Mouse (Mus musculus) fibroblast of lung, adult 2 months (primary cell): ENCODE measurements around the gene Cd79b.

Experiments used
- DNase-seq: peaks from one replicate; pipeline ENCODE4 v3.0.0-alpha.2; 2011; ENCODE audit warnings: low read depth

Gene Cd79b

DNA sequence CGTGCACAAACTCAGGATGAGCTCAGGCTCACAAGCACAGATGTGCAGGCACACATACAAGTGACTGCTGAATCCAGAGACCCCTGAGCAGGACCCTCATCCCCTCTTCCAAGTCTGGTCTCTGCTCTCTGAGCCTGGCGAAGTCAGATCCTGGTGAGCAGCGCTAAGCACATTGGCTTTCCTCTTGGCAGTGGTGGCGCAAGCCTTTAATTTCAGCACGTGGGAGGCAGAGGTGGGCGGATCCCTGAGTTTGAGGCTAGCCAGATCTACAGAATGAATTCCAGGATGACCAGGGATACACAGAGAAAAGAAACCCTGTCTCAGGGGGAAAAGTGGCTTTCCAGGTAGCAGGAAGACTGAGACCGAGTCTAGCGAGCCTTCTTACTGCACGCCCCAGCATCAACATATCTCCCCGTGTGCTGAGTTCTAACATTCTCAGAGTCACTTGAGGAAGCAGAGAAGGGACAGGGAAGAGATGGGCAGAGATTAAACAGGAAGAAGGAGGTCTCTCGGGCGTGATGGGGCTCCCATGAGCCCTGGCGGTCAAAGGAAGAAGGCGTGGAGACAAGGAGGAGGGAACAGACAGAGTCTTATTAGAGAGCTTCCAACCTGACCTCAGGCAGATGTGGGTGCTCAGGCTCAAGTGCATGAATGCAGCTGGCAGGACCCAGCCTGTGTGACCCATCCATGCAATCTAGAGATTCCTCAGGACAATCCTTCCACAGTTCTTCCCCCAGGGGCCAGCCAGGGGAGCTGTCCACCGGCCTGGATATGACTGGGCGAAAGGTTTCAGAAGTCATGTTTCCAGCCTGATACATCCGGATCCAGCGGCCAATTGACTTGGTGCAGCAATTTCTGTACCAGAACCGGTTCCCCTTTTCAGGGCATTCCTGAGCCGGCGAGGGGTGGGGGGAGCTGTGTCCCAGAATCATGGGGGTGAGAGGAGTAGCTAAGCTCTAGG is 4.1 kb upstream of the Cd79b start:
- DNase-seq: no peak

DNA sequence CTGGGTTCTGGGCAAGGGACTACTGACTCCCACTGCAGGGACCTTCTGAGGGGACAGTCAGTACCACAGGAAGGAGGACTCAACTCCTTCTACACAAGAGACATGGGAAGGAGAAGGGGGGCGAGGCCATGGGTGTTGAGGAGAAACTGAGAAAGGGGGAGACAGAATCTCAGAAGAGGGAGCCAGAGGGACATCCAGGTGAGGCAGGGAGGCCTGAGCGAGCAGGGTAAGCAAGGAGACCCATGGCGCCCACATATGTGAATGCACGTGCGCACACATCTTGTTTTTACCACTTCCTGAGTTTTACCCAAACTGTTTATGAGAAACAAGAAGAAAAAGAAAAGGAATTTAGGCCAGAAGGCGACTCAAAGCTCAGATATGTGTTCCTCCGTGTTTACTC is 3.2 kb upstream of the Cd79b start:
- no peak for DNase-seq

DNA sequence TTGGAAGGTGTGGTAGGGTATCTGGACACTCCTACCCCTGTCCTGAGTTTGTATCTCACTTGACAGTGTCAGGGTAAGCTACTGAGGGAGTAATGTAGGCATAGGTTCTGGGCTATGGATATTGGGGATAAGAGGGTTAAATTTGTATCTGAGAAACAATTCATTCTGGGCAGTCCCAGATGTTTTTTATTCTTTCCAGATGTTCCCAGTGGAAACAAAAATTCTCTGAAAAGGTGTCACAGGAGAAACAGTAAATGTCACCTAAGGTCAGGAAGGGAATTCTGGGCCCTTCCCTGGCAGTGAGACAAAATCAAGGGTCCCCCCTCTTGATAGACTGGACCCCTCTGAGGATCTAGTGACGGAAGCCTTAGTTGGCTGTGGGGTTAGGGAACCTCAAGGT is 1.9 kb upstream of the Cd79b start:
- no peak for DNase-seq

DNA sequence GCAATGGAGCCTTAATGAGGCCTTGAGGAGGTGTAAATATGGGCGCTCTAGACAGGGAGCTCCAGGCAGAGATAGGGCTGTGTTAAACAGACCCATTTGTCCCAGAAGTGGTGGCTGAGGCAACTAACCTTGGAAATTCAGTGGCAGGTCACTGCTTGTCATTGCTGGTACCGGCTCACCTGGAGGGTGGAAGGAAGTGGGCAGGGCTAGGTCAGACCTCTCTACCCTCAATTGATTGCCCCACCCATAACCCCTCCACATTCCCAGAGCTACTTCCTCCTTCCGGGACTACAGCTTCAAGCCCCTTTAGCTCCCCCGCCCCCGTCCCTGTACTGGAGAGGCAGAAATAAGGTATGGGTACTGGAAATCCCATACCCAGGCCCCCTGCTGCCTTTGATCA is 1.0 kb downstream of the Cd79b start:
- DNase-seq: no peak

DNA sequence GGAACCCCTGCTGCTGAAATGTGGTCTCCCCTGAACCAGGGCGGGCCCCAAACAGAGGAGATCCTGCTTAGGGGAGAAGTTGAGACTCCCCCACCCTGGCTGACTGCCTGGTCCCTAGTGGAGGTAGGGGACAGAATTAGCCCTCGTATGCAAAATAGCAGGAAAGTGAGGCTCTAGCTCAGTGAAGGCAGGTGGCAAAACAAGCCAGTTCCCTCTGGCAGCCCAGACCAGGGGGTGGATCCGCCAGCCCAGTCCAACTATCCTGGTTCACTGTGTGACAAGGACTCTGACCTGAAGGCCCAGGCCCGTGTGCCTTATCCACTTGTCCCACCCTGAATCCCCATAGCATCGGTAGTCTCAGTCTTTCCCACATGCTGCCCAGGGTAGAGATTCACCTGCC is 4.4 kb downstream of the Cd79b start:
- no peak for DNase-seq

DNA sequence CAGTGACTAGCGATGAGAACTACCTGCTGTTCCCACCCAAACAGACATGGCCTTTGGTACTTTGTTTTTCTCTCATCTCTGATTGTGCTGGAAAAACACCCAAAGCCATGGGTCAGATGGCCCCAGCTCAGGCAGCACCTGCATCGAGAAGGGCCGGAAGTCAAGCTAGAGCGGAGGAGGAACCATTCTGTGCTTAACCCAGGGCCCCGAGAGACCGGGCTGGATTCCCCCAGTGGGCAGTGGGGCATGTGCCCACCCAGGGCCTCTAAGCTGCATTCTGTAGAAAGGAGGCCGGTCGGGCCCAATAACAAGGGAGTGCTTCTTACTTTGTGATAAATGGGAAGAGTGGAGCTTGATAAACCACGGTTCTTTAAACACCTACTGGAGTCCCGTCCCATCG is 6.4 kb downstream of the Cd79b start:
- no peak for DNase-seq

DNA sequence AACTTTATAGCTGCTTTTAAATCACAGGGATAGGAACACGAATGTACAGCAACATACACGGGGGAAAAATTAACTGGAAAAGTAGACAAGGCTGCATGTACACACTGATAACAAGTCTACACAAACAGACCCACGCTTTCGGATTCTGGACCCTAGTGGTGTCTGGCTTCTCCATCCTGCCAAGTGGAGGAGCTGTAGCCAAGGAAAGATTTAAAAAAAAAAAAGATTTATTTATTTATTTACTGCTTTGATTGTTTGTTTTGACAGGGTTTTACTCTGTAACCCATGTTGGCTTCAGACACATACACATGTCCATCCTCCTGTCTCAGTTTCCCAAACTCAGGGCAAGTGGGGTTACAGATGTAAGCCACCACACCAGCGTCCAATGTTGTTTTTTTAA is 7.1 kb downstream of the Cd79b start:
- DNase-seq: no peak

DNA sequence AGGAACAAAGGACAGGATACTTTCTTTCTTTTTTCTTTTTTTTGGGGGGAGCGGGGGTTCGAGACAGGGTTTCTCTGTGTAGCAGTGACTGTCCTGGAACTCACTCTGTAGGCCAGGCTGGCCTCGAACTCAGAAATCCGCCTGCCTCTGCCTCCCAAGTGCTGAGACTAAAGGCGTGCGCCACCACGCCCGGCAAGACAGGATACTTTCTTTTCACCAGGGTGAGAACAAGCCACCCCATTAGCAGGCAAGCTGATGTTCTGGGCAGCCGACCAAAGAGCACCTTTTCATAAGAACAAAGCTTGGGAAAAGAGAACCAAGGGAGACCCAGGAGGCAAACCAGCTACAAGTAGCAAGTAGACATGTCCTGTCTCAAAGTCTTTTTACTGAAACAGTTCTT is 7.8 kb downstream of the Cd79b start:
- DNase-seq: no peak

DNA sequence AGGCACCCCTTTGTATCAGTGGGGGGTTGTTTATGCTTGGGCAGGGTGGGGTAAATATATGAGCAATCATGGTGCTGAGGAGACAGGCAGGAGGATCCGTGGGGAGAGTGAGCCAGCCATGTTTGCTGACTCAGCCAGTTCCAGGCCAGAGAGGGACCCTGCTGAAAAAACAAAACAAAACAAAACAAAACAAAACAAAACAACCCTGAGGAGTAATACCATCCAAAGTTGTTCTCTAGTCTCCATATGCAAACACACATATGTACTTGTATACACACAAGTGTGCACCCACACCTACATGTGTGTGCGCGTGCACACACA is 8.5 kb downstream of the Cd79b start:
- DNase-seq: no peak

DNA sequence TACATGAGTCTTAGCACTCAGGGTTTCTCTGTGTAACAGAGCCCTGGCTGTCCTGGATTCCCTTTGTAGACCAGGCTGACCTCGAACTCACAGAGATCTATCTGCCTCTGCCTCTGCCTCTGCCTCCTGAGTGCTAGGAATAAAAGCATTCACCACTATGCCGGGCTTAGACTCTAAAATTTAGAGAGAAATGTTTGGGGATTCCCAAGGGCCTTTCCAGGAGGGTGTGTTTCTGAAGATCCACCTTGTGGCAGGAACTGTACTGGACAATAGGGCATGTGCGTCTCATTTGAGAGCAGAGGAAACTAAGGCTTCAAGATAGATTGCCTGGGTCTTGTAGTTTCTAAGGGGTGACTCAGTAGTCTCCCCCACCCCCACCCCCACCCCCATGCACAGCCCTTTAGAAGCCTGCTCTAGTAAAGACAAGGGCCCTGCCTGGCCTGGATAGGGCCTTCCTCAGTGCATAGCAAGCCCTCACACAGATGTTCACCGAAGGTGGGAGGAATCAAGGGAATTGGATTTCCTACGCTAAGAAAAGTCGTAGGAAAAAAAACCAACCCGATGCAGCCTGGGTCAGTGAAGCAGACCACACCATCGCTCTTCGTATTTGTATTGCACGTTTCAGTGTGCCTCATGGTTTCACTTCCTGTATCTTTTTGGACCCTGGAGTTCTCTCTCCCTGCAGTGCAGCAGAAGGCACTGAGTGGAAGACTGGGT is 9.1 kb downstream of the Cd79b start:
- no peak for DNase-seq

DNA sequence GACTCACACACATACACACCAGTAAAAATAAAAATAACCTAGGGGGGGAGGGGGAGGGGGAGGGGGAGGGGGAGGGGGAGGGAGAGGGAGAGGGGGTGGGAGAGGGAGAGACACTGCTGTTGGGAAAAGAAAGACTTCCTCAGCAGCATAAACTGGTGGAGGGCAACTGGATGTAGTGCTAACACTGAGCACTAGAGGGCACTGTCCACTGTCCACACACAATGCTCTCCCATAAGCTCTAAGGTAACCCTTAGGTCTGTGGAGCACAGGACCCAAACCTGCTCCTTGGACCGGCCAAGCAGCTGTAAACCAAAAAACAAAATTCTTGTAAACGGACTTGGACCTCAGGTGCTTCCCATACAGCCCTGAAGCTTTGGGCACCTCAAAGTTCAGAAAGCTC is 11.9 kb downstream of the Cd79b start:
- DNase-seq: peak; percentile 42

DNA sequence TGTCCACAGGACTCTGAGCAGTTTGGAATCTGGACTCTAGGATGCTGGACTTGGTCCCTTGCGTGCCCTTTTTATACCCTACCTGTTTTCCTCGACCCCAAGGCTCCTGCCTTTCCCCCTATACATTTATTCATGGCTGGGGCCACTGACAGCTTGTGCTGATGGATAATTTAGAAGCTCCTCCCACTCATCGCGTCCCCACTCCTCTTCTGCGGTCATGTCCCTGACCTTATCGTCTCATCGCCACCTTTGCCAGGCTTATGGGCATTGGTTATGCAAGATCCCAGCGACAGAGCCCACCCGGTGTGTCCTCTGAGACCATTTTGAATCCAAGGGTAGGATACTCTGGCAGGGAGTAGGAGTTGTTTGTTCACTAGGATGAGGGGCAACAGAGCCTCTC is 12.8 kb downstream of the Cd79b start, which contains the start of gene Gh:
Gh (minus strand) TSS at position 101 of the 400 bp plus-strand sequence.
- DNase-seq: no peak

DNA sequence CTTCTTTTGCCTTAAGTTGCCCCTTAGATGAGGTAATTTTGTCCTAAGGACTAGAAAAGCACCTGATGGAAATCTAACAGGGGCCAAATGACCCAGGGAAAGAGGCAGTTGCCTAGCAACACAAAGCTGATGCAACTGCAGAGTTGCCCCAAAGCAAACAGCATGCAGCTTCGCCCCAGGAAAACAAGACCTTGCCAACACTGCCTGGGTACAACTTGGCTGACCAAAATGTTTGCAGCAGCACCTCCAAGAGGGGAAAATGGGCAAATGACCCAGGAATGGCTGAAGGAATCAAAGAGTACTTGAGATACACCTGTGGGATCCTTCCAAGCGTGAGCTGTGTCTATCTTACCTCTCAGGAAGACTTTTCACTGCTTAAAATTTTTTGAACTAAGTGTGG is 22.7 kb downstream of the Cd79b start:
- DNase-seq: no peak

DNA sequence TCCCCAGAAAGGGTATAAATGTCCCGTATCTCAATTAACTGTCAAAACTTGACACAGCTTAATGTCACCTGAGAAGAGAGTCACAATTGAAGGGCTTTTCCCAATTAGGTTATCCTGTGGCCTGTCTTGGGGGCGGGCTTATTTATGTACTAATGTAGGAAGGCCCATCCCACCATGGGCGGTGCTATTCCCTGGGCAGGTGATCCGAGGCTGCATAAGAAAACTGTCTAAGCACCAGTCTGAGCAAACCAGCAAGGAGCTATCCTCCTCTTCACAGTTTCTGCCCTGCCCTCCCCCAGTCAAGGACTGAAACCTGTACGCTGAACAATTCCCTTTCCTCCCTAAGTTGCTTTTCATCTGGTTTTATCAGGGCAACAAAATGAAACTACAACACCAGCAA is 24.2 kb downstream of the Cd79b start:
- DNase-seq: no peak

DNA sequence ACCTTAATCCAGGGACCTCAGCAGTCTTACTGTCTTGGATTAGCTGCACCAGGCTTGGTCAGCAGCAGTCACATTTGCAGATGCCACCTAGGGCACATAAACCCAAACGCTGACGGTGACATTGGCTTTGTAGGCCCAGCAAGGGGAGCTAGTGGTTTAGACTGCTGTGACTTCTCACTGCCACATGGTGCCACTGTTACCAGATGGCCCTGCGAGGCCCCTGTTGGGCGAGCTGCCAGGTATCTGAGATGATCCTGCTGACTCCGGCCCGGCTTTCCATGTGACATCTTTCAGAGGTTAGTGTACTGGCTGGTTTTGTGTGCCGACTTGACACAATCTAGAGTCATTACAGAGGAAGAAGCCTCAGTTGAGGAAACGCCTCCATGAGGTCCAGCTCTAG is 25.2 kb downstream of the Cd79b start:
- DNase-seq: no peak

DNA sequence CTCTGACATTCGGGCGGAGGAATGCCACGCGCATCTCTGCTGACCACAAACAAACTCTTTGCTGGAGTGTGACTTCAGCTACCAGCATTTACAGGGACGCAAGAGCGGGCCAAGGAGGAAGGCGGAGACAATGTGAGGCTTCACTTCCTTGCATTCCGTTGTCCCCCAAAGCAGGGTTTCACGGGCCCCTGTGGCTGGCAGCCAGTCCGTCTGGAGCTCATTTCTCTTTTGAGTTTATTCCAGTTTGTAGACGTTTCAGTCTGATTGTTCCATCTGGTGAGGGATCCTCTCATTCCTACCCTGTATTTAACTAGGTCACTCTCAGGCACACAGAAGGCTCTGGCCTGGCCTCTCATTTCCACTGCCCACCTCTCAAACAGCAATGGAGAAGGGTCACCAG is 27.6 kb downstream of the Cd79b start:
- no peak for DNase-seq

DNA sequence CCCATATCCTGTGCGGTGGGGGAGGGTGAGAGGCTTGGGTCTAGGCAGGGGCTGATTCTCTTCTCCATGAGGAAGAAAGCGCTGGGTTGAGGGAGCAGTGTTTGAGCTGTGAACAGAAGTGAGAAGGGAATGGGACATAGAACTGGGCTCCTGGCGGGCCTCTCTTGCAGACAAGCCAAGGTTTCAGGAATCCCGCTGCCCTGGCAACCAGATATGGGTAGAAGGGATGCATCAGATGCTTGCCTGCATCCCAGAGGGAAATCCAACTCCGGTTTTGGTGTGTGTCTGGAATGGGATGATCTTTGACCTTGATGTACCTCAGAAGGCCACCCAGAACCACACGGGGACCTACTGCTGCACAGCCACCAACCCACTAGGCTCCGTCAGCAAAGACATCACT is 28.4 kb downstream of the Cd79b start:
- no peak for DNase-seq

DNA sequence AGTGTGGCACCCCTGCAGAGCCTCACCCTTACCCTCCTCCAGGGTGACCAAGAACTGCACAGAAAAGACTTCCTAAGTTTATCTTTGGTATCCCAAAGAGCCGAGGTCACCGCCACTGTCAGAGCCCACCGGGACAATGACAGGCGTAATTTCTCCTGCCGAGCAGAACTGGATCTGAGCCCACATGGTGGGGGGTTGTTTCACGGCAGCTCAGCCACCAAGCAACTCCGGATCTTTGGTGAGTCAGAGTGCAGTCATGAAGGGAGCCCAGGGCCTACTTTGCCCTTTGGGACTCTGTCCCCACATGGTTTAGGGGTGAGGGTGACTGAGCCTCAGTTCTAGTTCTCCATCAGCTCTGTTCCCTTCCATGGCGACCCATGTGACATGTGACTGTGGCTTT is 30.4 kb downstream of the Cd79b start:
- no peak for DNase-seq

DNA sequence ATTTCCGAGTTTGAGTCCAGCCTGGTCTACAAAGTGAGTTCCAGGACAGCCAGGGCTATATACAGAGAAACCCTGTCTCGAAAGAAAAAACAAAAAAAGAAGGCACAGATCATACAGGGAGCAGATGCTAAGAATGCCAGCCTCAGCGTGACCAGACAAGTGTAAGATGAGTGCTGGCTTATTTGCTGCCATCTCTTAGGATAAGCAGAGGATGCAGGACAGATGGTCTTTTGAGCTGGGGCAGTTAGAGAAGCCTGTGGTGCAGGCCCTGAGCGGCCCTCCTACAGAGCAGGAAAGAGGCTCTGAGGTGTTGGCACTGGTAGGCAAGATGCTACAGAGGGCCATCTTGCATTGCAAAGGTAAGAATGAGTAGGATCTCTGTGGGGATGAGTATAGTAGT is 31.2 kb downstream of the Cd79b start:
- DNase-seq: no peak

DNA sequence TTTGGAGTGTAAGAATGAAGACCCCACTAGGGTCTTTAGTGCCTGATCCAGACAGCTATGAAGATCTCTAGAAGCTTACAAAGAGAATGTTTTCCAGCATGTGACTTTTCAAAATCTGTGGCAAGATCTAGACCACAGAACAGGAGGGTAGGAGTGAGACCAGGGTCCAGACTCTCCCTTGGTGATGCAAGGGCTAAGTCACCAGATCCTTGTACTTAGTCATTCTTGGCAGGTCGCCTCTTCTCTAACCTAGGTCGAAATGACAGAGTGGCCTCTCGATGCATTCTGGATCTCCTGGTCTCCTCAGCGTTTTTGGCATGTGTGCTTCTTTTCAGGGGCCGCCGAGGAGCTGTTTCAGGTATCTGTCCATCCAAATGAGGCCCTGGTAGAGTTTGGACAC is 32.1 kb downstream of the Cd79b start:
- DNase-seq: no peak

DNA sequence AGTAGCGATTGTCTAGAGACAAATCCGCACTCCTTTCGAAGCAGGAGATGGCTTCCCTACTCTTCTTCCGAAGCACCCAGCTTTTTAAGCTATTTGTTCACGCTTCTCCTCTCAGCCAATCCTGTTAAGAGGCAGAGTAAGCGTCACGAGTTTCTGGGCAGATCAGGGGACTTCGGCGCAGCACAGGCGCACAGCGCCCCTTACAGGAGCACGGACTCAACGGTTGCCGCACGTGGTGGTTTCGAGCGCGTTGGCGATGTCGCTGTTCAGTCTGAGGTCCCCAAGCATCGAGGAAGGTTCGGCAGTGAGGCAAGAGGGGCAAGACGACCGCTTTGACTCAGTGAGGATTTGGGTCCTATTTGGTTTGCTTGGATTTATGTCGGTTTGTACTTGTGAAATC is 38.1 kb downstream of the Cd79b start, which contains the start of gene Tcam1:
Tcam1 (plus strand) TSS at position 219 of the 400 bp plus-strand sequence.
- DNase-seq: peak; percentile 95

DNA sequence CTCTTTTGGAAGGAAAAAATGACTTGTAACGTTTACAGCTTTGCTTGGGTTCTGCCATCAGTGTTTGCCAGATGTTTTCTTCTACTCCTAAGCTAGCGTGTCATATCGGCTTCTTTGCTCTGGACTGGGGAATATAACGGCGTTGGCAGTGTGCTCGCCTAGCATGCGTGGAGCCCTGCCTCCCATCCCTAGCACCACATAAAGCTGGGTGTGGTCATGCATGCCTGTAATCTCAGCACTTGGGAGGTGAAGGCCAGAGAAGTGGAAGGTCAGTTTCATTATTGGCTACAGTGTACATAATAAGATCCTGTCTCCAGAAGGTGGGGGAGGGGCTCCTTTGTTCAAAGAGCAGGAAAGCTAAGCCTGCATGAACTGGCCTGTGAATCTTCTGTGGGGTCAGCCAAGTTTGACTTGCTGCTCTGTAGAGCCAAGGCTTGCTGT is 39.6 kb downstream of the Cd79b start:
- no peak for DNase-seq

DNA sequence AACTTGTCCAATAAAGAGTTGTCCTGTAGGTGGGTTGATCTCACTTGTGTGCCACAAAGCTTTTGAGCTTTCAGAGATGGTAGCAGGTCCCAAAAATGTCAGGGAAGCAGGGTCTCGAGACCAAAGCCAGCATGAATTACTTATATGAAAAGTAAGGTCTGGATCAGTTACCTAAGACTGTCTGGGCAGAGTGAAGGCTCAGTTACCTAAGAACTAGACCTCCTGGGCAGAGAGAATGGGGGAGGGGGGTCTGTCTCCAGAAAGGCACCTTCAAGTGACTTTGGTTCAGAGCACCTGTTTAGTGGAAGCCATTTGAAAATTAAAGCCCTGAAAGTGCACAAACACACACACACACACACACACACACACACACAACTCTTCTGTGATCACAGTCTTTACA is 40.2 kb downstream of the Cd79b start:
- no peak for DNase-seq
